Mouse (Mus musculus) naive thymus-derived CD4-positive, alpha-beta T cell, adult 2 months (primary cell): ENCODE measurements around the gene Hsd17b12.

Source experiments
- DNase-seq: peaks from one replicate; pipeline ENCODE4 v3.0.0-alpha.2; 2011; ENCODE audit warnings: low read depth

Hsd17b12 gene

GRCm38 (mm10) chr2:94069482-94069881 is 88.3 kb downstream of the Hsd17b12 start:
- DNase-seq, result no peak

- no peak for DNase-seq
Measured at GRCm38 (mm10) chr2:94066540-94067135, 91.1 kb downstream of the Hsd17b12 start.

- no peak for DNase-seq
Measured at GRCm38 (mm10) chr2:94066120-94066519, 91.6 kb downstream of the Hsd17b12 start.

- no peak for DNase-seq
Measured at GRCm38 (mm10) chr2:94062791-94063190, 95.0 kb downstream of the Hsd17b12 start.

- no peak for DNase-seq
Measured at GRCm38 (mm10) chr2:94059459-94059858, 98.3 kb downstream of the Hsd17b12 start.

GRCm38 (mm10) chr2:94054813-94055212 is 103.0 kb downstream of the Hsd17b12 start:
- peak; percentile 40 for DNase-seq

GRCm38 (mm10) chr2:94051952-94052351 is 105.8 kb downstream of the Hsd17b12 start:
- DNase-seq, result no peak

- DNase-seq, result no peak
Measured at GRCm38 (mm10) chr2:94050901-94051300, 106.9 kb downstream of the Hsd17b12 start.

- no peak for DNase-seq
Measured at GRCm38 (mm10) chr2:94049471-94050176, 108.1 kb downstream of the Hsd17b12 start.

- no peak for DNase-seq
Measured at GRCm38 (mm10) chr2:94048733-94049470, 108.9 kb downstream of the Hsd17b12 start.

GRCm38 (mm10) chr2:94048271-94048670 is 109.5 kb downstream of the Hsd17b12 start:
- DNase-seq, result no peak

GRCm38 (mm10) chr2:94045411-94046090 is 112.2 kb downstream of the Hsd17b12 start:
- DNase-seq, result no peak

GRCm38 (mm10) chr2:94044174-94044573 is 113.6 kb downstream of the Hsd17b12 start:
- DNase-seq, result no peak

GRCm38 (mm10) chr2:94043662-94044061 is 114.1 kb downstream of the Hsd17b12 start:
- no peak for DNase-seq

- DNase-seq, result no peak
Measured at GRCm38 (mm10) chr2:94042461-94042860, 115.3 kb downstream of the Hsd17b12 start.

GRCm38 (mm10) chr2:94040391-94041125 is 117.2 kb downstream of the Hsd17b12 start:
- no peak for DNase-seq

- DNase-seq, result peak; percentile 58
Measured at GRCm38 (mm10) chr2:94035428-94036331, 122.1 kb downstream of the Hsd17b12 start.

- DNase-seq, result no peak
Measured at GRCm38 (mm10) chr2:94030602-94031001, 127.2 kb downstream of the Hsd17b12 start.

- DNase-seq, result no peak
Measured at GRCm38 (mm10) chr2:94024637-94025036, 133.1 kb downstream of the Hsd17b12 start.
